Mouse (Mus musculus) kidney, postnatal 0 days (tissue): ENCODE data around the gene Dnajc9. TPM values are rescaled to one million over a fixed set of nuclear protein-coding genes. Genes with fewer than 3 reads are reported as not detected.

ENCODE experiments used
- ATAC-seq: fragments of 200-750 bp; cut with Nextera tagmentation; replicated peaks from 2 replicates; pipeline ENCODE4 v1.8.0; 2017; ENCODE audit warnings: low read depth, moderate number of reproducible peaks, moderate TSS enrichment, moderate library complexity; ENCODE audit not compliant: low FRiP score
- DNase-seq: peaks from one replicate; pipeline ENCODE4 v3.0.0-alpha.2; 2016; ENCODE audit warnings: low spot score
- H3K27ac ChIP-seq: fragments of 300-500 bp; sonication (generic); 2 replicates; pipeline ENCODE4 v1.5.1; 2014; ENCODE audit warnings: mild to moderate bottlenecking
- H3K27me3 ChIP-seq: fragments of 300-500 bp; sonication (generic); 2 replicates; pipeline ENCODE4 v1.6.1; 2014; ENCODE audit warnings: low read length, mixed read lengths; ENCODE audit not compliant: insufficient read depth
- H3K36me3 ChIP-seq: fragments of 300-500 bp; sonication (generic); 2 replicates; pipeline ENCODE4 v1.6.1; 2014; ENCODE audit warnings: low read length, mixed read lengths; ENCODE audit not compliant: insufficient read depth
- H3K4me1 ChIP-seq: fragments of 300-500 bp; sonication (generic); replicated peaks from 2 replicates; pipeline ENCODE4 v1.6.1; 2014; ENCODE audit warnings: antibody characterized with exemption, low read length, mixed read lengths; ENCODE audit not compliant: insufficient read depth
- H3K4me2 ChIP-seq: fragments of 300-500 bp; sonication (generic); 2 replicates; pipeline ENCODE4 v1.6.1; 2014; ENCODE audit warnings: mild to moderate bottlenecking, low read length, moderate library complexity, mixed read lengths
- H3K4me3 ChIP-seq: fragments of 300-500 bp; sonication (generic); replicated peaks from 2 replicates; pipeline ENCODE4 v1.5.1; 2014; ENCODE audit warnings: low read depth, low read length
- H3K9ac ChIP-seq: fragments of 300-500 bp; sonication (generic); 2 replicates; pipeline ENCODE4 v1.6.1; 2014; ENCODE audit warnings: low read depth, low read length
- H3K9me3 ChIP-seq: fragments of 300-500 bp; sonication (generic); replicated peaks from 2 replicates; pipeline ENCODE4 v1.6.1; 2016; ENCODE audit warnings: low read length, inconsistent platforms, mixed read lengths
- CTCF ChIP-seq: IDR thresholded peaks from 2 replicates; pipeline ENCODE4 v1.5.1; 2016; ENCODE audit warnings: antibody characterized with exemption, low read depth, mild to moderate bottlenecking, moderate library complexity
- WGBS: fragments of 180-500 bp; shearing (Covaris S2); extraction: QIAGEN DNeasy Blood & Tissue Kit; methylation state at CpG from one replicate; pipeline ENCODE4 v1.1.7; 2014; 5-methylcytosine and 5-hydroxymethylcytosine counted together
- polyA plus RNA-seq: library from polyadenylated mRNA; unstranded; fragments of >200 nt; fragmentation: Nextera tagmentation; extraction: Ambion mirVana; gene quantifications from 2 replicates; pipeline ENCODE4 v1.2.1, GENCODE M21; 2015

Dnajc9 gene
- polyA plus RNA-seq, 1 experiment from 2014 or later: 91.4 TPM

- Histone ChIP-seq H3K9ac (no peak overlapping the region), H3K27ac (no peak overlapping the region), H3K4me3 (no peak overlapping the region), H3K9me3 (no peaks in the 10 kb centered on the region), H3K36me3 (peaks cover 17% of the 10 kb centered on the region; the same call in 1 of the 2 replicates), H3K27me3 (no peaks in the 10 kb centered on the region), H3K4me1 (peaks cover 9% of the 10 kb centered on the region), H3K4me2 (no peak overlapping the region)
- ATAC-seq (no peak), DNase-seq (no peak)
- no peak for TF ChIP-seq CTCF
- 75% methylated on average over 9 of the region's 9 CpGs for WGBS
These were observed 42.8 kb downstream of the Dnajc9 start for GRCm38 (mm10) chr14:20345885-20346284.

GRCm38 (mm10) chr14:20340866-20341265 lies 47.8 kb downstream of the Dnajc9 start:
- Histone ChIP-seq H3K27me3 (no peaks in the 10 kb centered on the region), H3K4me1 (no peaks in the 10 kb centered on the region), H3K9me3 (no peaks in the 10 kb centered on the region), H3K4me3 (no peak overlapping the region), H3K36me3 (peaks cover 36% of the 10 kb centered on the region), H3K27ac (no peak overlapping the region), H3K4me2 (no peak overlapping the region), H3K9ac (no peak overlapping the region)
- TF ChIP-seq CTCF: no peak
- DNase-seq: no peak
- ATAC-seq: no peak
- WGBS: 82% methylated on average over 7 of the region's 7 CpGs

- peak; percentile 60 for TF ChIP-seq CTCF
- Histone ChIP-seq H3K9ac (no peak overlapping the region), H3K9me3 (no peaks in the 10 kb centered on the region), H3K36me3 (peaks cover 40% of the 10 kb centered on the region), H3K4me1 (no peaks in the 10 kb centered on the region), H3K27me3 (no peaks in the 10 kb centered on the region), H3K27ac (no peak overlapping the region), H3K4me2 (no peak overlapping the region), H3K4me3 (no peak overlapping the region)
- WGBS: 89% methylated on average over 8 of the region's 8 CpGs
- ATAC-seq (no peak), DNase-seq (peak; percentile 23)
These were observed 48.6 kb downstream of the Dnajc9 start for GRCm38 (mm10) chr14:20340149-20340548.

- DNase-seq (no peak), ATAC-seq (no peak)
- H3K4me2 ChIP-seq: no peak overlapping the region
- 0 out of 2 replicates have a peak, but pooled peaks have one; percentile 18 for TF ChIP-seq CTCF
- H3K27me3 ChIP-seq: no peaks in the 10 kb centered on the region
- peaks cover 40% of the 10 kb centered on the region for H3K36me3 ChIP-seq
- H3K9ac ChIP-seq: no peak overlapping the region
- no peak overlapping the region for H3K27ac ChIP-seq
- WGBS: 97% methylated on average over 5 of the region's 5 CpGs
- no peak overlapping the region for H3K4me3 ChIP-seq
- no peaks in the 10 kb centered on the region for H3K4me1 ChIP-seq
- H3K9me3 ChIP-seq: no peaks in the 10 kb centered on the region
These were observed 49.3 kb downstream of the Dnajc9 start for GRCm38 (mm10) chr14:20339415-20339814.

Other genes with a start within 250 kb of the Dnajc9 start
- 12.0 and 14.8 TPM in 2 replicates for gene Kcnk5, start 207.1 kb downstream of the Dnajc9 start, polyA plus RNA-seq
- not detected in 2 replicates for gene Kcnk16, start 119.7 kb downstream of the Dnajc9 start, polyA plus RNA-seq
- gene Nudt13, start 94.2 kb downstream of the Dnajc9 start, polyA plus RNA-seq: 10.9 and 14.1 TPM in 2 replicates
- gene Ecd, start 40.8 kb downstream of the Dnajc9 start, polyA plus RNA-seq: 32.8 and 37.9 TPM in 2 replicates
- 24.0 and 24.3 TPM in 2 replicates for gene Fam149b, start 40.7 kb downstream of the Dnajc9 start, polyA plus RNA-seq
- gene Mrps16, start 4.7 kb upstream of the Dnajc9 start, polyA plus RNA-seq: 111 and 115 TPM in 2 replicates
- gene Cfap70, start 63.3 kb upstream of the Dnajc9 start, polyA plus RNA-seq: 1.3 and 1.7 TPM in 2 replicates
- 43.7 and 45.9 TPM in 2 replicates for gene Anxa7, start 91.2 kb upstream of the Dnajc9 start, polyA plus RNA-seq
- 0.28 and 0.38 TPM in 2 replicates for gene Mss51, start 108.0 kb upstream of the Dnajc9 start, polyA plus RNA-seq
- 36.4 and 37.2 TPM in 2 replicates for gene Ppp3cb, start 157.7 kb upstream of the Dnajc9 start, polyA plus RNA-seq